Mouse (Mus musculus): Measurements from ENCODE around the gene Shbg. TPM values are rescaled to one million over a fixed set of nuclear protein-coding genes. Genes with fewer than 3 reads are reported as not detected.
A peak's percentile ranks its signal among the peaks of the same experiment; 100 is the strongest.

Shbg gene
- total RNA-seq (2022): not detected

GRCm38 (mm10) chr11:69617805-69618204 is at the start of gene Shbg:
Gene Shbg, minus strand, starts transcription at chr11:69617905.
- DNase-seq: no peak

- DNase-seq: no peak
Measured at GRCm38 (mm10) chr11:69666665-69667005, 48.9 kb upstream of the Shbg start.

GRCm38 (mm10) chr11:69665961-69666664 is 48.4 kb upstream of the Shbg start, which contains the start of gene Cd68:
Gene Cd68, minus strand, starts transcription at chr11:69666153.
- DNase-seq: no peak

- DNase-seq: no peak
Measured at GRCm38 (mm10) chr11:69665457-69665960, 47.8 kb upstream of the Shbg start.

GRCm38 (mm10) chr11:69664841-69665240 is 47.1 kb upstream of the Shbg start:
- no peak for DNase-seq

- DNase-seq: peak; percentile 73
Measured at GRCm38 (mm10) chr11:69663795-69664194, 46.1 kb upstream of the Shbg start.

GRCm38 (mm10) chr11:69662967-69663671 is 45.4 kb upstream of the Shbg start:
- DNase-seq: no peak

- DNase-seq: peak; percentile 96
Measured at GRCm38 (mm10) chr11:69662213-69662966, 44.7 kb upstream of the Shbg start, which contains the start of gene Mpdu1. Gene Mpdu1, minus strand, starts transcription at chr11:69662642.

- DNase-seq: peak; percentile 72
Measured at GRCm38 (mm10) chr11:69661221-69661881, 43.6 kb upstream of the Shbg start.

- DNase-seq: no peak
Measured at GRCm38 (mm10) chr11:69657462-69657881, 39.8 kb upstream of the Shbg start.

GRCm38 (mm10) chr11:69656617-69657461 is 39.1 kb upstream of the Shbg start:
- no peak for DNase-seq

GRCm38 (mm10) chr11:69656065-69656455 is 38.4 kb upstream of the Shbg start:
- no peak for DNase-seq

- no peak for DNase-seq
Measured at GRCm38 (mm10) chr11:69655264-69656064, 37.8 kb upstream of the Shbg start, which contains the start of gene Sox15. Gene Sox15, plus strand, starts transcription at chr11:69655314.

- DNase-seq: no peak
Measured at GRCm38 (mm10) chr11:69654760-69655159, 37.1 kb upstream of the Shbg start.

GRCm38 (mm10) chr11:69653399-69653798 is 35.7 kb upstream of the Shbg start:
- no peak for DNase-seq

- no peak for DNase-seq
Measured at GRCm38 (mm10) chr11:69645860-69646259, 28.2 kb upstream of the Shbg start.

GRCm38 (mm10) chr11:69635471-69635870 is 17.8 kb upstream of the Shbg start:
- no peak for DNase-seq

GRCm38 (mm10) chr11:69633128-69633866 is 15.6 kb upstream of the Shbg start:
- DNase-seq: peak; percentile 56

GRCm38 (mm10) chr11:69632284-69633089 is 14.8 kb upstream of the Shbg start, which contains the start of gene Fxr2:
Gene Fxr2, plus strand, starts transcription at chr11:69632990.
- peak; percentile 100 for DNase-seq

All from adrenal gland, adult 8-10 months (tissue).